Mouse (Mus musculus) embryonic facial prominence, embryonic 10.5 days (tissue): ENCODE results near the gene Zfp809. TPM values are rescaled to one million over a fixed set of nuclear protein-coding genes. Genes with fewer than 3 reads are reported as not detected.
"Not testable (repeated sequence)": the region's sequence is repeated elsewhere in the genome, so short reads cannot be mapped to it uniquely, and the experiment has no call there.

Experiments
- DNase-seq: peaks from one replicate; pipeline ENCODE4 v3.0.0-alpha.2; 2017; ENCODE audit warnings: low spot score
- H3K27ac ChIP-seq: fragments of 300-500 bp; sonication (generic); replicated peaks from 2 replicates; pipeline ENCODE4 v1.5.1; 2016; ENCODE audit warnings: mild to moderate bottlenecking
- H3K27me3 ChIP-seq: fragments of 300-500 bp; sonication (generic); replicated peaks from 2 replicates; pipeline ENCODE4 v1.6.1; 2016; ENCODE audit warnings: low read depth, mild to moderate bottlenecking; ENCODE audit not compliant: poor library complexity, severe bottlenecking
- H3K36me3 ChIP-seq: fragments of 300-500 bp; sonication (generic); replicated peaks from 2 replicates; pipeline ENCODE4 v1.6.1; 2016; ENCODE audit warnings: mild to moderate bottlenecking, moderate library complexity
- H3K4me1 ChIP-seq: fragments of 300-500 bp; sonication (generic); 2 replicates; pipeline ENCODE4 v1.6.1; 2016
- H3K4me3 ChIP-seq: fragments of 300-500 bp; sonication (generic); 2 replicates; pipeline ENCODE4 v1.5.1; 2016; ENCODE audit warnings: mild to moderate bottlenecking, moderate library complexity
- H3K9me3 ChIP-seq: fragments of 300-500 bp; sonication (generic); 2 replicates; pipeline ENCODE4 v1.6.1; 2016; ENCODE audit warnings: mild to moderate bottlenecking
- WGBS: fragments of 180-500 bp; shearing (Covaris S2); methylation state at CpG from one replicate; pipeline ENCODE4 v1.1.7; 2016; 5-methylcytosine and 5-hydroxymethylcytosine counted together
- polyA plus RNA-seq: library from polyadenylated mRNA; unstranded; fragments of >200 nt; fragmentation: Nextera tagmentation; extraction: Ambion mirVana; gene quantifications from 2 replicates; pipeline ENCODE4 v1.2.1, GENCODE M21; 2016

Gene Zfp809
- 11.2 and 12.7 TPM in 2 replicates for polyA plus RNA-seq

DNA sequence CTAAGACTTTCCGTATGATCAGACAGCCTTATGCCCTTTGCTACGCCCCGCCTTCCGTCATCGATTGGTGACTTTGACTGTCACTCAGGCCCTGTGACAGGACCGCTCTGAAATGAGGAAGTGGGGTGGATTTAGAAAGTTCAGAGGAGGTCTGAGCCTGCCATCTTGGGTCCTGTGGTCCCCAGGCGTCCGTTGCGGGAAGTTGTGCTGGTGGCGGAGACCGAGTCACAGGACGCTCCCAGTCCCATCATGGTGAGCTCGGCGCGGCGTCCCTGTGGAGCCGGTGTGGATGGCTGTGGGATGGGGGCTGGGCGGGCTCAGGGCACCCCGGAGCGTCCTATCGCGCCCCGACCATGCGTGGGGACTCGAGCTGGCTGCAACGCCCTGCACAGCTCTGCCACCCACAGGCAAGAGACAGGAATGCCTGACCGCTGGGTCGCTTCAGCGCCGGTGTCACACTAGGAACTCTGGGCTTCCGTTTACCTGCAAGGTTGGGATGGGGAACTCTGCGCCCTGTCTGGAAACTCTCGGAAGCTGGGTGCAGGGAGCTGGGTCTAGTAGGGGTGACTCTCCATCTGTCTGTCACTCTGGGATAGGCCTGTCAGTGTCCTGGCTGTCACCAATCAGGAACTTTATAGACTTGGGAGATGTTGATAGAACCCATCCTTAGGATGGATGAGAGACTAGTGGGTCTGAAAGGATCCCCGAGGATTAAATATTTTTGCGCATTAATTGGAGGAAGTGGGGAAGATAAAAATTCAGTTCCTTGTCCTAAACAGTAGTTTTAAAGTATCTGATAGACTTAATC lies at the start of gene Zfp809:
Gene Zfp809 (plus strand): TSS at position 134 of the 808 bp plus-strand sequence.
- H3K4me3 ChIP-seq = peak within 1 kb of the TSS; percentile 87
- peak; percentile 95 for DNase-seq
- H3K9me3 ChIP-seq = no peaks in the 10 kb centered on the region; the same call in 1 of the 2 replicates
- WGBS = 2% methylated on average over 35 of the region's 35 CpGs
- peak within 1 kb of the TSS; percentile 97 for H3K27ac ChIP-seq
- H3K27me3 ChIP-seq = no peaks in the 10 kb centered on the region
- H3K4me1 ChIP-seq = peaks cover 5% of the 10 kb centered on the region; the same call in 1 of the 2 replicates
- H3K36me3 ChIP-seq = peaks cover 4% of the 10 kb centered on the region; the same call in 1 of the 2 replicates

DNA sequence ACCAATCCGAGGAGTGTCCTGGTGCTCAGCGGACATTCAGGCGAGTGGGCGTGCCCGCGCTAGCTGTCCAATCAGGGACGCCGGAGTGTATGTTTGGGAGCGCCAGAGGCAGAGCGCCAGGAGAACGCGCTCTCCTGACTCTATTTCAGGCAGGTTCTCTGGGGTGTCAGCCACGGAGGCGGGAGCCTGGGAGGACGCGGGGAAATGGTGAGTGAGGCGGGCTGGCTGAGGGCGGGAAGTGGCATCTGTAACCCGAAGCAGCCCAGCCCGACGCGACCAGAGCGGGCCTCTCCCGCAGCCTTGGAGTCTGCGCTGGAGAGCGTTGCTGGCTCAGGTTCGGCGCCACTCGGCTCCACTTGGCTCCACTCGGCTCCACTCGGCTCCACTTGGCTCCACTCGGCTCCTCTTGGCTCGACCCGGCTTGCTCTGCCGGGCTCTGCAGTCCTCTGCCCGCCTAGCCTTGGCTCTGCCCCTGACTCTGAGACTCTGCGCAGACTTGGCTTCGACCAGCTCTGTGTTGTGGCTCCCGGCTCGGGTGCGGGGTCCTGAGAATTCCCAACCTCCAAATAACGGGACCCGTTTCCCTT lies 37.4 kb upstream of the Zfp809 start, which contains the start of gene Zfp872:
Gene Zfp872 (plus strand): TSS at position 66 of the 587 bp plus-strand sequence.
- H3K27me3 ChIP-seq = peaks cover 21% of the 10 kb centered on the region
- no peaks in the 10 kb centered on the region for H3K36me3 ChIP-seq
- peak within 1 kb of the TSS; percentile 30; the same call in 1 of the 2 replicates for H3K27ac ChIP-seq
- 12% methylated on average over 43 of the region's 43 CpGs for WGBS
- H3K9me3 ChIP-seq = peaks cover 24% of the 10 kb centered on the region
- 0 out of 2 replicates have a peak, but pooled peaks cover 3% of the 10 kb centered on the region for H3K4me1 ChIP-seq
- peak within 1 kb of the TSS; percentile 52 for H3K4me3 ChIP-seq
- DNase-seq = peak; percentile 77

DNA sequence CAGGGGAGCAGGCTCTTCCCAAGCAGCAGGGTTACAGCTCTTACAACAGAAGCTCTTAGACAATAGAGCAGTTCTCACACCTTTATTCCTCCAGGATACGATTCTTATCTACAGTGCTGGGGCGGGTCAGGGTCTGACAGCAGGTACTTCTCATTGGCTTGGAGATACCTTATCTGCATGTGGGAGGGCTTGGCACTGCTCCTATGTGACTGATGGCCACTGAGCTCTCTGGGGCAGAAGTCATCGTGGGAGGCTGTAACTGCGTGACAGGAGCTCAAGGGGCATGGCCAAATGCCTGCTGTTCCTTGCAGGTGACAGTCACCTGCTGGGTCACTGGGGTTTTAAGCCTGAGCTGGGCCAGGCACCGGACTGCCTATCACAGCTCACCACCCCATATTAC lies 29.1 kb upstream of the Zfp809 start:
- no peaks in the 10 kb centered on the region for H3K4me1 ChIP-seq
- WGBS = 45% methylated on average over 5 of the region's 5 CpGs
- H3K9me3 ChIP-seq = peaks cover 31% of the 10 kb centered on the region
- H3K27ac ChIP-seq = no peak overlapping the region
- no peak for DNase-seq
- no peaks in the 10 kb centered on the region for H3K36me3 ChIP-seq
- H3K4me3 ChIP-seq = no peak overlapping the region
- H3K27me3 ChIP-seq = no peaks in the 10 kb centered on the region

DNA sequence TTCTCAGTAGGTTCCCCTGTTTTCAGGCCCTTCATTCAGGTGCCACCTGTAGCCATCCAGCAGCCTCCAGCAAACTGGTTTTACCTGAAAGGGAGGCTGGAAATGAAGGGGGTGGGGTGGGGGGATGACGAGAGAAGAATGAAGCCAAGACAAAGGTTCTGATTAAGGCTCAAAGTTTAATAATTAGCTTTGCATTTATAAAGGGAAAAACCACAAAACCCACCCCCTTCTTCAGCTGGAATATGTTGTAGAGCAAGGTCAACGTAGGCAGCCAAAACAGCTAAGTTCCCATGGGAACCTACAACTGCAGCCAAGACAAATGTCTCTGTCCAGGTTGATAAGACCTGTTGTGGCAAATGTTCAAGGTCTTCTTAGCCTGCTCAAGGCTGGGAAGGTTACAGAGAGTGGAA lies 11.7 kb upstream of the Zfp809 start:
- Histone ChIP-seq H3K36me3 (no peaks in the 10 kb centered on the region), H3K9me3 (no peaks in the 10 kb centered on the region), H3K27ac (no peak overlapping the region), H3K4me1 (no peaks in the 10 kb centered on the region), H3K27me3 (no peaks in the 10 kb centered on the region), H3K4me3 (no peak overlapping the region)
- DNase-seq = no peak
- WGBS = 65% methylated on average over 2 of the region's 2 CpGs

DNA sequence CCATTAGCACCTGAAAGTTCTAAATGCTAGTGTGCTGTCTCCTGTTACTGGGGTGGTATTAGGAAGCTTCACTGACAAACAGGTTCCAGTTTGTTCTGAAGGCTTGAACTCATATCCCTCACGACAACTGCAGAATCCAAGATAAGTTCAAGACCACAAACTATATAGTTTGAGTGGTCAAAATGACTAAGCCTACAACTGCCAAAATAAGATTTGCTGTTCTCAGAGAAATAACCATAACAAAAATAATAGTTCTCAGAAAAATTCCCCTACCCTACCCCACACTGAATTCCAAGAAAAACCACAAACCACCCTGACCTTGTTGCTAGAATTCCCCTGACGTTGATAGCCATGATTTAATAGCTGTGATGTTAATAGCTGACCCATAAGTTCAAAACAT lies 11.0 kb upstream of the Zfp809 start:
- H3K4me1 ChIP-seq = no peaks in the 10 kb centered on the region
- H3K27ac ChIP-seq = no peak overlapping the region
- no peaks in the 10 kb centered on the region for H3K36me3 ChIP-seq
- no peak overlapping the region for H3K4me3 ChIP-seq
- no peak for DNase-seq
- 88% methylated on average over 2 of the region's 2 CpGs for WGBS
- no peaks in the 10 kb centered on the region for H3K27me3 ChIP-seq
- no peaks in the 10 kb centered on the region for H3K9me3 ChIP-seq

DNA sequence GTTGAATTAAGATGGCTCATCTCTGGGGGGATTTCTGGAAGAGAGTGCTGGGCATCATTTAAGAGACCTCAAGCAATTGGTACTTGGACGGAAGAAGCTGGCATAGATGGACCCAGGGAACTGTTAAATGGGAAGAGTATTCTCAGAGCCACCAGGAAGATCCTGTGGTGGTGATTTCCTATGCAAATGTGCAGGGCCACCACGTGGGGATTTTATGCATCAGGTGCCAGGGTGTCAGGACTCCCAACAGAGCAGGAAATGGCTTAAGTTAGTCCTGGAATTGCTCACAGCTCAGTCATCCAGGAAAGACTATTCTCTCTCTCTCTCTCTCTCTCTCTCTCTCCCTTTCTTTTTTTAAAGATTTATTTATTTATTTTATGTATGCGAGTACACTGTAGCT lies 8.8 kb upstream of the Zfp809 start:
- no peaks in the 10 kb centered on the region for H3K4me1 ChIP-seq
- H3K4me3 ChIP-seq = no peak overlapping the region
- no peak overlapping the region for H3K27ac ChIP-seq
- H3K9me3 ChIP-seq = no peaks in the 10 kb centered on the region
- DNase-seq = no peak
- no peaks in the 10 kb centered on the region for H3K27me3 ChIP-seq
- no peaks in the 10 kb centered on the region for H3K36me3 ChIP-seq
- 60% methylated on average over 3 of the region's 3 CpGs for WGBS

DNA sequence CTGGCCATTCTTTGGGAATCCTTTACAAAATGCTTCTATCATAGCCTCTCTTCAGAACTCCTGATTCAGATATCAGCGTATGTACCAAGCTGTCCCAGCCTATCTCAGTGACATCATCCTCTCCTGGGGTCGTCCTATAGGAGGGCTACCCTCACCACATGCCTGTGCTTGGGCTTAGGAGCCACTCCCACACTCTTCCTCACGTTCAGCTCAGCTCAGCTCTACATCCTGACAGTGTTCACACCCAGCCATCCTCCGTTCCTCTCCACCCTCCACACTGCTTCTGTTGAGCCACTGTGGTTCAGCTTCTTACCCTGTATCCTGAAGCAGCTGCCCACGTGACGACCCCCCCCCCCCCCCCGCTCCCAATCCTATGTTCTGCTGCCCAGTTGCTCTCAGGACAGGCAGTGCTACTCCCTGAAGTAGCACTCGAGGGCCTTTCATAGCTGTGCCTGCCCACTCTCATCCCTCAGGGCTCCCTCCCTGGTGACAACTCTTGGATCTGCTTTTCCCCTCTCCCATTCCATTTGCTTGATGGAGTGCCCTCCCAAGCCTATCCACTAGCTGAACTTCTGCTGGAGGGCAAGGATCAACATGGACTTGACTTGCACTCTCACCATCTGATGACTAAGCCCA lies 7.5 kb upstream of the Zfp809 start:
- Histone ChIP-seq H3K27ac (no peak overlapping the region), H3K9me3 (no peaks in the 10 kb centered on the region), H3K36me3 (no peaks in the 10 kb centered on the region), H3K27me3 (no peaks in the 10 kb centered on the region), H3K4me3 (no peak overlapping the region), H3K4me1 (no peaks in the 10 kb centered on the region)
- 49% methylated on average over 8 of the region's 8 CpGs for WGBS
- DNase-seq = no peak

DNA sequence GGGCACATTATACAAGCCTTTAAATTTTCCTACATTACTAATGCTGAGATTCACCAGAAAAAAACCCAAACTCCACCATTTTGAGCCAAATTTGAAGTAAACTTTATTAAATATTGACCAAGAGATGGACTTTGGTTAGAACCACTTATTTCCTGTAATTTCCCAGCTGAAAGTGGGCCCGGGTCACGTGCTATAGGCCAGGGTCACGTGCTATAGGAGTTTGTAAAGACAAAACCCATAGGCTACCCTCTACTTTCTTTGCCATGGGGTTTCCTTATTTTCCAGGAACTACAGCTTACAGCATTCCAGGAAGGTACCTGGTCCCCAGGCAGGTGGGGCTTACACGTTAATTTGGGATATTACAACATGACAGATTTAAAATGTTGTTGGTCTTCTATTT lies 1.4 kb upstream of the Zfp809 start:
- WGBS = 87% methylated on average over 4 of the region's 4 CpGs
- Histone ChIP-seq H3K36me3 (peaks cover 4% of the 10 kb centered on the region; the same call in 1 of the 2 replicates), H3K9me3 (no peaks in the 10 kb centered on the region; the same call in 1 of the 2 replicates), H3K27me3 (no peaks in the 10 kb centered on the region), H3K27ac (no peak overlapping the region), H3K4me3 (no peak overlapping the region), H3K4me1 (peaks cover 5% of the 10 kb centered on the region; the same call in 1 of the 2 replicates)
- no peak for DNase-seq

DNA sequence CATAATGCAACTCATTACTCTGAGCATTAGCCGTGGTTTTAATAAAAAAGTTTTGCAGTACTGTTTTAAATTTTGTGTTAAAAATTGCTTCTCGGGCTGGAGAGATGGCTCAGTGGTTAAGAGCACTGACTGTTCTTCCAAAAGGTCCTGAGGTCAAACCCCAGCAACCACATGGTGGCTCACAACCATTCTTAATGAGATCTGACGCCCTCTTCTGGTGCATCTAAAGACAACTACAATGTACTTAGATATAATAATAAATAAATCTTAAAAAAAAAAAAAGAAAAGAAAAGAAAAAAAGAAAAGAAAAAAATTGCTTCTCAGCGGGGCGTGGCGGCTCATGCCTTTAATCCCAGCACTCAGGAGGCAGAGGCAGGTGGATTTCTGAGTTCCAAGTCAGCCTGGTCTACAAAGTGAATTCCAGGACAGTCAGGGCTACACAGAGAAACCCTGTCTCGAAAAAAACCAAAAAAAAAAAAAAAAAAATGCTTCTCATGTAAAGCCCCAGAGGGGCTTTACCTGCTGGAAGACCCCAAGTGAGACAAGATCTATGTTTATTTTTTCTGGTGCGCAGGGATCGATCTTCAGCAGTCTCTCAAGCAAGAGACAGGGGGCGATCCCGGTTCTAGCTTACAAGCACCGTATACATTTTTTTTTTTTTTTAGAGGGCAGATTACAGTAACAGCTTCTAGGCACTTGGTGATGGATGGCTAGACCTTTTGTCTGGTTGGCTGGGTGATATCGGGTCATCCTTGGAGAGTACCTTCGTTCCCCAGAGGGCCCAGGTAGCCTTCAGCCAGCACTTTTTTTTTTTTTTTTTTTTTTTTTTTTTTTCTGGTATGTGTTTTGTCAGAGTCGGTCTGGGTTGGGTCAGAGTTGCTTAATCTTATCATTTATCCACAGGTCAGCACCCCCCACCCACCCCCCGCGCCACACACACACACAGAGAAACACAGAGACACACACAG lies 694 bp upstream of the Zfp809 start:
- peak overlapping the region; percentile 87 for H3K4me3 ChIP-seq
- DNase-seq = peak; percentile 41
- peak overlapping the region; percentile 97 for H3K27ac ChIP-seq
- H3K9me3 ChIP-seq = no peaks in the 10 kb centered on the region; the same call in 1 of the 2 replicates
- H3K36me3 ChIP-seq = peaks cover 4% of the 10 kb centered on the region; the same call in 1 of the 2 replicates
- peaks cover 5% of the 10 kb centered on the region; the same call in 1 of the 2 replicates for H3K4me1 ChIP-seq
- no peaks in the 10 kb centered on the region for H3K27me3 ChIP-seq
- WGBS = 23% methylated on average over 17 of the region's 17 CpGs

DNA sequence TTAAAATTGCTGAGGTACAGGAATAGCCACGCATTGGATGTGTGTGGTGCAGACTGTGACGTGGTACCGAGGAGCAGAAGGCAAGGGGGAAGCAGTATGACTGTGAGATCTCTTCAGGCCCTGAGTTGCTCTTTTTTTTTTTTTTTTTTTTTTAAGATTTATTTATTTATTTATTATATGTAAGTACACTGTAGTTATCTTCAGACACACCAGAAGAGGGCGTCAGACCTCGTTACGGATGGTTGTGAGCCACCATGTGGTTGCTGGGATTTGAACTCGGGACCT lies 817 bp downstream of the Zfp809 start:
- not testable (repeated sequence) for DNase-seq, H3K36me3 ChIP-seq, H3K27ac ChIP-seq, H3K27me3 ChIP-seq, H3K9me3 ChIP-seq, H3K4me1 ChIP-seq
- peak overlapping the region; percentile 87 for H3K4me3 ChIP-seq
- WGBS = 65% methylated on average over 7 of the region's 7 CpGs

DNA sequence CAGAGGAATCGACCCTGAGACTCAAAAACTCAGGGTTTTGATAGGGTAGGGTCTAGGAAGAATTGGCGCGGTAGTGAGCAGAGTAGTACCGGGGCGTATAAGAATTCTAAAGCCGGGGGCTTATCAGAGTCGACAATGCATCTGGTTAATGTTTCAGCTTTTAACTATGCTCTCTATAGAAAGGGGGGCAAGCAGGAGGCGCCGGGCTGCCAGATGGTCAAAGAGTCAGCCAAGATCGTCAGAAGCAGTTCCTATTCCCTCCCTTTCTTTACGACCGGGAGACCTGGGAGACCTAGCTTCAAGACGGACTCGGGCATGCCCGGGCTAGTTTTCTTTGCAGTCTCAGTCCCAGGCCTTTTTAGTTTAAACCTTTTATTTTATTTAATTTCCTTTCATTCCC lies 1.3 kb downstream of the Zfp809 start:
- H3K27me3 ChIP-seq = no peaks in the 10 kb centered on the region
- peaks cover 4% of the 10 kb centered on the region; the same call in 1 of the 2 replicates for H3K36me3 ChIP-seq
- no peaks in the 10 kb centered on the region; the same call in 1 of the 2 replicates for H3K9me3 ChIP-seq
- no peak overlapping the region for H3K4me3 ChIP-seq
- H3K4me1 ChIP-seq = peaks cover 5% of the 10 kb centered on the region; the same call in 1 of the 2 replicates
- no peak overlapping the region for H3K27ac ChIP-seq
- DNase-seq = peak; percentile 10
- WGBS = 93% methylated on average over 15 of the region's 15 CpGs
